In the genomic region with DNA sequence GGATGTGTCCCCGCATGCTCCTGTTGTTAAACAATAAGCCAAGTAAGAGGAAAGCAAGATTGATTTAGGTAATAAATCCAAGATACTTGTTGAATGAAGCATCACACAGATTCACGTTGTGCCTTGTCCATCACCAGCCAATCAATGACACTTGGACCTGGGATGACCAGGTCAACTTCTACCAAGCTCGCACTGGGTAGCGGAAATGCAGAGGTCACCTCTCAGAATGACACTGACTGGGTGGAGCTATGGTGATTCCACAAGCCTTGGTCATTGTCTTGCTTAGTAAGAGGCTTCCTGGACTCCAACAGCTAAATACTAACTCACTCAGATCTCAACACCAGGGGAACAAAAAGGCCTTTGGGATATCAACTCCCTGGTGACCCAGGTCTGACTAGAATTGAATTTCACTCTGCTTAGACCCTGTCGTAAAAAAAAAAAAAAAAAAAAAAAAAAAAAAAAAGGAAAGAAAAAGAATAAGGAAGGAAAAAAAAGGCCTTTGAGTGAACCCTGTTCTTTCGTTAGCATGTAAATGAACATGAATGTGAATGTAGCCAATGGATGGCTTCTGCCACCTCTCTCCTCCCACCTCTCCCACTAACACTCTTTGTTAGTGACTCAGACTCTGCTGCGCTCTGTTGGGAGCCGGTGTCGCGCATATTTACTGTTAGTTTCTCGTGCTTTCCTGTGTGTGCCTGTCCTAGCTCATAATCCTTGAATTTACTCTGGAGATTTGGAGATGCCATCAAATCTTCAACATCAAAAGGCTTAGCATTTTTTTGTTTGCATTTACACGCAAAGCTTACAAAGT, we compare ENCODE assay signal across 9 mouse cellular contexts.
DNase-seq lines count a peak whose midpoint lies in the region; ATAC-seq lines count a peak whose summit lies in the region.
"Had no signal": no experiment of that assay in that cellular context is flagged by ENCODE, and none has a peak within 500 bp of the region (broad histone marks: within the 10 kb centered on the region; RNA-seq: fewer than 3 reads in every experiment).

No protein-coding gene starts in this region.

- no peak overlapping the region for H3K27ac ChIP-seq in limb, embryonic 12.5 days
- H3K27ac ChIP-seq in limb, embryonic 10.5 days = no peak overlapping the region
- no peak overlapping the region for H3K27ac ChIP-seq in embryonic facial prominence, embryonic 10.5 days (replicated peaks)
- H3K27ac ChIP-seq in hindbrain, embryonic 15.5 days (replicated peaks) = no peak overlapping the region
- no peak overlapping the region for H3K27ac ChIP-seq in neural tube, embryonic 13.5 days (replicated peaks)
- H3K27ac ChIP-seq: heart, embryonic 15.5 days had no signal

- H3K4me1 ChIP-seq in limb, embryonic 12.5 days (replicated peaks) = peaks cover 20% of the 10 kb centered on the region
- H3K4me1 ChIP-seq in limb, embryonic 10.5 days = peaks cover 17% of the 10 kb centered on the region
- peaks cover 12% of the 10 kb centered on the region; the same call in 1 of the 2 replicates for H3K4me1 ChIP-seq in embryonic facial prominence, embryonic 10.5 days
- H3K4me1 ChIP-seq in hindbrain, embryonic 15.5 days (replicated peaks) = peaks cover 11% of the 10 kb centered on the region
- H3K4me1 ChIP-seq in neural tube, embryonic 13.5 days (replicated peaks) = peaks cover 29% of the 10 kb centered on the region
- H3K4me1 ChIP-seq: heart, embryonic 15.5 days had no signal

- no peaks in the 10 kb centered on the region for H3K9me3 ChIP-seq in limb, embryonic 12.5 days
- H3K9me3 ChIP-seq in limb, embryonic 10.5 days (replicated peaks) = no peaks in the 10 kb centered on the region
- H3K9me3 ChIP-seq in embryonic facial prominence, embryonic 10.5 days = no peaks in the 10 kb centered on the region
- H3K9me3 ChIP-seq in hindbrain, embryonic 15.5 days = no peaks in the 10 kb centered on the region
- no peaks in the 10 kb centered on the region for H3K9me3 ChIP-seq in neural tube, embryonic 13.5 days
- H3K9me3 ChIP-seq: heart, embryonic 15.5 days had no signal

- peaks cover 4% of the 10 kb centered on the region; the same call in 1 of the 2 replicates for H3K27me3 ChIP-seq in limb, embryonic 12.5 days
- peaks cover 4% of the 10 kb centered on the region; the same call in 1 of the 2 replicates for H3K27me3 ChIP-seq in limb, embryonic 10.5 days (ENCODE audit: low read depth, poor library complexity, severe bottlenecking)
- H3K27me3 ChIP-seq in embryonic facial prominence, embryonic 10.5 days (replicated peaks; ENCODE audit: low read depth, poor library complexity, severe bottlenecking) = peaks cover 34% of the 10 kb centered on the region
- H3K27me3 ChIP-seq in hindbrain, embryonic 15.5 days = no peaks in the 10 kb centered on the region
- H3K27me3 ChIP-seq in neural tube, embryonic 13.5 days = no peaks in the 10 kb centered on the region

- H3K4me3 ChIP-seq in limb, embryonic 12.5 days (replicated peaks) = no peak overlapping the region
- no peak overlapping the region for H3K4me3 ChIP-seq in limb, embryonic 10.5 days
- peak overlapping the region; percentile 35; the same call in 1 of the 2 replicates for H3K4me3 ChIP-seq in embryonic facial prominence, embryonic 10.5 days
- no peak overlapping the region for H3K4me3 ChIP-seq in hindbrain, embryonic 15.5 days
- H3K4me3 ChIP-seq in neural tube, embryonic 13.5 days = no peak overlapping the region
- H3K4me3 ChIP-seq: heart, embryonic 15.5 days had no signal

- H3K4me2 ChIP-seq in limb, embryonic 12.5 days = peak overlapping the region; percentile 38
- peak overlapping the region; percentile 39 for H3K4me2 ChIP-seq in hindbrain, embryonic 15.5 days
- peak overlapping the region; percentile 43 for H3K4me2 ChIP-seq in neural tube, embryonic 13.5 days
- H3K4me2 ChIP-seq: heart, embryonic 15.5 days had no signal

- DNase-seq in limb, embryonic 10.5 days (ENCODE audit: low spot score) = no peak
- peak; percentile 16 for DNase-seq in embryonic facial prominence, embryonic 10.5 days (ENCODE audit: low spot score)
- no peak for DNase-seq in Muller cell, postnatal 12 days (ENCODE audit: inconsistent ontology term)
- DNase-seq in layer of hippocampus, adult 8-10 months (ENCODE audit: low spot score in 2 of 2) = no peak

- no peak overlapping the region for H3K9ac ChIP-seq in limb, embryonic 12.5 days (replicated peaks)
- no peak overlapping the region for H3K9ac ChIP-seq in hindbrain, embryonic 15.5 days
- no peak overlapping the region for H3K9ac ChIP-seq in neural tube, embryonic 13.5 days
- H3K9ac ChIP-seq: heart, embryonic 15.5 days had no signal

- no peaks in the 10 kb centered on the region for H3K36me3 ChIP-seq in limb, embryonic 12.5 days
- H3K36me3 ChIP-seq in limb, embryonic 10.5 days = no peaks in the 10 kb centered on the region
- H3K36me3 ChIP-seq in embryonic facial prominence, embryonic 10.5 days (replicated peaks) = no peaks in the 10 kb centered on the region
- H3K36me3 ChIP-seq in hindbrain, embryonic 15.5 days = no peaks in the 10 kb centered on the region
- no peaks in the 10 kb centered on the region for H3K36me3 ChIP-seq in neural tube, embryonic 13.5 days
- H3K36me3 ChIP-seq: heart, embryonic 15.5 days had no signal

- whole genome bisulfite sequencing in limb, embryonic 12.5 days = 27% methylated on average over 12 of the region's 12 CpGs
- 25% methylated on average over 12 of the region's 12 CpGs for WGBS in limb, embryonic 10.5 days
- 16% methylated on average over 12 of the region's 12 CpGs for WGBS in embryonic facial prominence, embryonic 10.5 days
- WGBS in hindbrain, embryonic 15.5 days = 13% methylated on average over 12 of the region's 12 CpGs
- 11% methylated on average over 12 of the region's 12 CpGs for WGBS in neural tube, embryonic 13.5 days

- no peak for ATAC-seq in limb, embryonic 12.5 days (ENCODE audit: insufficient number of reproducible peaks, insufficient read depth, low FRiP score, low TSS enrichment, low read depth)
- ATAC-seq in hindbrain, embryonic 15.5 days (ENCODE audit: low FRiP score, low read depth) = no peak
- no peak for ATAC-seq in neural tube, embryonic 13.5 days (ENCODE audit: low read depth)
- no peak for ATAC-seq in activated CD4-positive, CD25-positive, alpha-beta regulatory T cell, adult 4 months
